Mouse (Mus musculus) thymus, adult 2 months (tissue): ENCODE results near the gene Mapkap1.

Experiments
- CTCF ChIP-seq: fragments of 200-500 bp; IDR thresholded peaks from 2 replicates; pipeline ENCODE4 v1.5.1; 2012; ENCODE audit warnings: mild to moderate bottlenecking, control low read depth, low read length, moderate library complexity, borderline replicate concordance; ENCODE audit not compliant: control insufficient read depth, poor library complexity, insufficient read depth; ENCODE audit errors: extremely low read depth
- POLR2A ChIP-seq: fragments of 200-500 bp; IDR thresholded peaks from 2 replicates; pipeline ENCODE4 v1.6.1; 2012; ENCODE audit warnings: mild to moderate bottlenecking, low read length, control low read depth, moderate library complexity; ENCODE audit not compliant: control insufficient read depth, poor library complexity, insufficient read depth; ENCODE audit errors: extremely low read depth

GRCm38 (mm10) chr2:34620778-34621415 is 214.3 kb downstream of the Mapkap1 start:
- no peak for TF ChIP-seq POLR2A
- TF ChIP-seq CTCF = no peak
